Mouse (Mus musculus) liver, embryonic 14.5 days (tissue): ENCODE results near the gene Spag9.

Experiments used
- CTCF ChIP-seq: IDR thresholded peaks from 2 replicates; pipeline ENCODE4 v1.5.1; 2016; ENCODE audit warnings: antibody characterized with exemption, low read depth, control low read depth
- EP300 ChIP-seq: IDR thresholded peaks from 2 replicates; pipeline ENCODE4 v1.6.1; 2016; ENCODE audit warnings: antibody characterized with exemption, low read depth

GRCm38 (mm10) chr11:93972951-93973350, 22.9 kb upstream of the Spag9 start:
- TF ChIP-seq CTCF, result no peak
- TF ChIP-seq EP300, result no peak
